Mouse (Mus musculus) MEL (cell line): ENCODE data around the gene Adam34.

Source experiments
- CHD2 ChIP-seq: IDR thresholded peaks from 2 replicates; pipeline ENCODE4 v1.6.1; 2011; ENCODE audit warnings: low read length, improper control_type of control experiment
- CTCF ChIP-seq, 3 experiments: IDR thresholded peaks in 2 of 3; conservative IDR thresholded peaks in 1 of 3; 2 replicates each; pipeline ENCODE4 v1.5.1; 2011 to 2012; ENCODE audit warnings: low read length in 3 of 3, low read depth in 2 of 3, mild to moderate bottlenecking in 2 of 3, improper control_type of control experiment in 1 of 3, inconsistent platforms in 1 of 3, mixed read lengths in 1 of 3, moderate library complexity in 1 of 3; ENCODE audit not compliant: control insufficient read depth in 1 of 3, insufficient read depth in 1 of 3, poor library complexity in 1 of 3, severe bottlenecking in 1 of 3
- ELF1 ChIP-seq: IDR thresholded peaks from 2 replicates; pipeline ENCODE4 v1.6.1; 2014; ENCODE audit warnings: low read depth, mild to moderate bottlenecking, inconsistent platforms, low read length, improper control_type of control experiment, moderate library complexity
- HCFC1 ChIP-seq: IDR thresholded peaks from 2 replicates; pipeline ENCODE4 v1.6.1; 2012; ENCODE audit warnings: low read depth, mild to moderate bottlenecking, inconsistent platforms, low read length, improper control_type of control experiment, moderate library complexity
- MAFK ChIP-seq: IDR thresholded peaks from 2 replicates; pipeline ENCODE4 v1.6.1; 2011; ENCODE audit warnings: low read depth, mild to moderate bottlenecking, low read length, improper control_type of control experiment, borderline replicate concordance
- MYC ChIP-seq: IDR thresholded peaks from 2 replicates; pipeline ENCODE4 v1.6.1; 2011; ENCODE audit warnings: low read depth, mild to moderate bottlenecking, low read length, improper control_type of control experiment, moderate library complexity
- POLR2A ChIP-seq, 2 experiments: IDR thresholded peaks; 2 replicates each; pipeline ENCODE4 v1.6.1; 2011 to 2012; ENCODE audit warnings: low read length in 2 of 2, mild to moderate bottlenecking in 2 of 2, control low read depth in 1 of 2, improper control_type of control experiment in 1 of 2, low read depth in 1 of 2, moderate library complexity in 1 of 2; ENCODE audit not compliant: control insufficient read depth in 1 of 2, insufficient read depth in 1 of 2, poor library complexity in 1 of 2
- POLR2AphosphoS2 ChIP-seq: IDR thresholded peaks from 2 replicates; pipeline ENCODE4 v1.6.1; 2011; ENCODE audit warnings: low read length, improper control_type of control experiment
- POLR2AphosphoS5 ChIP-seq: IDR thresholded peaks from 2 replicates; pipeline ENCODE4 v1.6.1; 2012; ENCODE audit warnings: low read depth, borderline replicate concordance, mild to moderate bottlenecking, inconsistent platforms, low read length, moderate library complexity, mixed read lengths
- RCOR1 ChIP-seq: IDR thresholded peaks from 2 replicates; pipeline ENCODE4 v1.6.1; 2012; ENCODE audit warnings: low read depth, mild to moderate bottlenecking, inconsistent platforms, low read length, improper control_type of control experiment
- SMC3 ChIP-seq: IDR thresholded peaks from 2 replicates; pipeline ENCODE4 v1.6.1; 2011; ENCODE audit warnings: low read depth, low read length, improper control_type of control experiment
- TAL1 ChIP-seq: IDR thresholded peaks from 2 replicates; pipeline ENCODE4 v1.6.1; 2012; ENCODE audit warnings: mild to moderate bottlenecking, inconsistent platforms, low read length, moderate library complexity, mixed read lengths

- no peak for TF ChIP-seq POLR2A (IDR thresholded peaks at IDR 0.05; ENCODE audit: control insufficient read depth in 1 of 2, insufficient read depth in 1 of 2, low read depth in 1 of 2, low read length in 2 of 2, poor library complexity in 1 of 2)
- no peak for TF ChIP-seq RCOR1
- TF ChIP-seq MAFK = no peak
- no peak for TF ChIP-seq MYC
- TF ChIP-seq CTCF (IDR thresholded peaks at IDR 0.05 in 2 of 3, conservative IDR thresholded peaks at IDR 0.05 in 1 of 3; ENCODE audit: control insufficient read depth in 1 of 3, insufficient read depth in 1 of 3, low read depth in 2 of 3, low read length in 3 of 3, poor library complexity in 1 of 3, severe bottlenecking in 1 of 3) = no peak
- TF ChIP-seq POLR2AphosphoS2 = no peak
- no peak for TF ChIP-seq HCFC1
- no peak for TF ChIP-seq SMC3
- TF ChIP-seq TAL1 = no peak
- TF ChIP-seq CHD2 = no peak
- no peak for TF ChIP-seq ELF1
- TF ChIP-seq POLR2AphosphoS5 = no peak
These were observed 93.8 kb downstream of the Adam34 start for GRCm38 (mm10) chr8:43616046-43616445.
